Mouse (Mus musculus) ES-E14 (cell line): Measurements from ENCODE around the gene Mlc1.

ENCODE experiments used
- CHD2 ChIP-seq: IDR thresholded peaks from 2 replicates; pipeline ENCODE4 v1.6.1; 2014; ENCODE audit warnings: mild to moderate bottlenecking, low read depth, low read length, inconsistent platforms
- HCFC1 ChIP-seq: IDR thresholded peaks from 2 replicates; pipeline ENCODE4 v1.6.1; 2012; ENCODE audit warnings: low read length, inconsistent platforms, borderline replicate concordance; ENCODE audit not compliant: insufficient read depth
- MAFK ChIP-seq: IDR thresholded peaks from 2 replicates; pipeline ENCODE4 v1.6.1; 2014; ENCODE audit warnings: mild to moderate bottlenecking, low read depth, low read length, inconsistent platforms; ENCODE audit not compliant: insufficient read depth
- ZC3H11A ChIP-seq: IDR thresholded peaks from 2 replicates; pipeline ENCODE4 v1.6.1; 2012; ENCODE audit warnings: low read depth, mild to moderate bottlenecking, inconsistent platforms, low read length, borderline replicate concordance
- ZNF384 ChIP-seq: IDR thresholded peaks from 2 replicates; pipeline ENCODE4 v1.6.1; 2012; ENCODE audit warnings: low read depth, low read length, inconsistent platforms

GRCm38 (mm10) chr15:89001245-89001644 is 22.4 kb upstream of the Mlc1 start:
- TF ChIP-seq CHD2 (no peak), ZC3H11A (no peak), HCFC1 (no peak), ZNF384 (no peak), MAFK (no peak)
